Mouse (Mus musculus): ENCODE measurements around the gene Gna13.

- TF ChIP-seq CTCF (IDR thresholded peaks at IDR 0.05; ENCODE audit: extremely low read depth, insufficient read depth, insufficient read length, insufficient replicate concordance) (peak; percentile 70; the same call in 1 of the 2 replicates), POLR2A (IDR thresholded peaks at IDR 0.05; ENCODE audit: low read depth, low read length) (no peak)
Observed at GRCm38 (mm10) chr11:109316921-109317320, 45.7 kb upstream of the Gna13 start.

Data from spleen, adult 2 months (tissue).